Mouse (Mus musculus): ENCODE data around the gene Erf. TPM values are rescaled to one million over a fixed set of nuclear protein-coding genes. Genes with fewer than 3 reads are reported as not detected.
"Not testable (repeated sequence)": the region's sequence is repeated elsewhere in the genome, so short reads cannot be mapped to it uniquely, and the experiment has no call there.

Gene Erf
- total and polyA plus RNA-seq, 3 experiments: 16.5 to 52.8 (median 26.6) TPM

DNA sequence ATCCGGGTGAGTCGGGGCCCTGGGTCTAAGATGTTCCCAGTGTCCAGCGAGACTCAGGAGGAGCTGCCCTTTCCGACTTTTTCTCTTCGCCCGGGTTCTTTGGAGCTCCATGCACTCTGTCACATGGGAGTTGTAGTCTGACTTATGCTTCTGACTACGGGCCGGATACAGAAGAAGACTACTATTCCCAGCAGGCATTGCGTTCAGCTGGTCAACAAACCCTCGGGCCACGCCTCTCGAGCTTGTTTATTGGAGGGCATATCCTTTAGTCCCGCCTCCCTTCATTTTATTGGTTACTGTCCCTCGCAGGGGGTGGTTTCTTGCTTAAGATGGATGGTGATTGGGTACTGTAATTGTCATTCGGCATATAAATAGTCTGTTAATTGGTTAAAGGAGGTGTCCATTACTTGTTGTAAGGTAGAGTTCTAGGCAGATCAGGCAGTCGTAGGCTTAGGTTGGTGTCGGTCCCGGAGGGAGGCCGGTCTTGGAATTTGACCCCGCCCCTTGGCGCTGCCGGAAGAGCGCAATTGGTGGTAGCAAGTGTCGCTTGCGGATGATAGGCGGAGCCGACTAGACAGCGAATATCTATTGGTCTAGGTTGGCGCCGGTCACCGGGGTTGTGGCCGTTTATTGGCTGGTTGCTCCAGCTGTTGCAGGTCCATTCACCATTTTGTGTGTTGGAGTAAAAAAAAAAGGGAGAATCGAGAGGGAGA is 17.3 kb upstream of the Erf start:
- peak; percentile 99 for DNase-seq

DNA sequence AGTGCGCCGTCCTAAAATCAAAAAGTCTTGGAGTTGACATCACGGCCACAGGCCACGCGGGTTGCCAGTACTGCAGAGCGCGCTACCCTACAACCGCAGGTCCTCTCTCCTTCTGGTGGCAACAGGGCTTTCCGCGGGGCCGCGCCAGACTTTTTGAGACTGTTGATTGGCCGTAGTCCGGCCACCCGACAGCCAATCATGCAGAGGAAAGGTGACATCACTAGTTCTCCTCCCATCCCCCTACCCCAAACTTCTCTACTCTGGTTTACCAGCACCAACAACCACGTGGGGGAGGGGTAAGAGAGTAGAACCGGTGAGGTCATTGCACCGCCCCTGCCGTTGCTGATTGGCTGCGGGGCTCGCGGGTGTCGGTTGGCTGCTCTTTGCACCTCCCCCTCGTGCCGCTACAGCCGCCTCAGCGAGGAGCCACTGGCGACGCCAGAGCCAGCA is 16.8 kb upstream of the Erf start, which contains the start of gene Cic:
Gene Cic, plus strand, starts transcription at position 404 of the 450 bp plus-strand sequence.
- DNase-seq: peak; percentile 100

DNA sequence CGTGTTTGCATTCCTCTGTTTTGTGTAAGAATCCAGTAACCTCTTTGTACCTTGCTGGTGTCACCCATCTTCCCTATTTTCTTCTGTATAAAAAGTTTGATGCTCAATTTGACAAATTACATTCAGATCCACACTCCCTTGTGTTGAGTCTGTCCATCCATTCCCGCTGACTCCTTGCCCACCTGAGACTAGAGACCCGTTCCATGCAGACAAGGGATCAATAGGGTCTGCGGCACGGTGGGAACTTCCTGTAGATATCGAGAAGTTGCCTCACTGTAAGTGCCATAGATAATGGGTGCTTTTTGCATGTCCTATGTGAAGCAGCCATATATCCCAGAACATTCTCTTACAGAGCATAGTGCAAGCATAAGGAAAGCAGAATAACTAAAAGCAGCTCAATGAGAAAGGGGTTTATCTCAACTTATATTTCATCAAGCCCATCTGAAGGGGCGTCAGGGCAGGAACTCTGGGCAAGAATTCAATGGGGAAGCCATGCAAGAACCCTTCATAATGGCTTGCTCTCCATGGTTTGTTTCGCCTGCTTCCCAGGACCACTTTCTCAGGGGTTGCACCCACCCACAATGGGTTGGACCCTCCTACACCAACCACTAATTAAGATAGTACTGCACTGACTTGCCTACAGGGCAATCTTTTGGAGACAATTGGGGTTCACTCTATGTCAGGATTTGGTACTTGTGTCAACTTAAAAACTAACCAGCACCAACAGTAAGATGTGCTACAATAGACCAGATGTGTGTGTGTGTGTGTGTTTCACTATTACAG is 15.8 kb upstream of the Erf start:
- DNase-seq: no peak

DNA sequence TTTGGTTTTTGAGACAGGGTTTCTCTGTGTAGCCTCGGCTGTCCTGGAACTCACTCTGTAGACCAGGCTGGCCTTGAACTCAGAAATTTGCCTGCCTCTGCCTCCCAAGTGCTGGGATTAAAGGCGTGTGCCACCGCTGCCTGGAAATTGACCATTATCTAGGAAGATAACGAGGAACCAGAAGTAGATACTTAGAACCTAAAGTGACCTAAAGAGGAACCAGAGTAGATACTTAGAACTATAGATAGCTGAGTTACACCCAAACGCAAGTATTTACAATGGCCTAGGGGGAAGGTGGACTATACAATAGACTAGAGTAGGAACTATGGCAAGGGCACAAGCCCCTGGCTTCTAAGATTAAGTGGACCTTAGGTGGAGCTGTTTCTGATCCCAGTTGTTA is 15.2 kb upstream of the Erf start:
- not testable (repeated sequence) for DNase-seq

DNA sequence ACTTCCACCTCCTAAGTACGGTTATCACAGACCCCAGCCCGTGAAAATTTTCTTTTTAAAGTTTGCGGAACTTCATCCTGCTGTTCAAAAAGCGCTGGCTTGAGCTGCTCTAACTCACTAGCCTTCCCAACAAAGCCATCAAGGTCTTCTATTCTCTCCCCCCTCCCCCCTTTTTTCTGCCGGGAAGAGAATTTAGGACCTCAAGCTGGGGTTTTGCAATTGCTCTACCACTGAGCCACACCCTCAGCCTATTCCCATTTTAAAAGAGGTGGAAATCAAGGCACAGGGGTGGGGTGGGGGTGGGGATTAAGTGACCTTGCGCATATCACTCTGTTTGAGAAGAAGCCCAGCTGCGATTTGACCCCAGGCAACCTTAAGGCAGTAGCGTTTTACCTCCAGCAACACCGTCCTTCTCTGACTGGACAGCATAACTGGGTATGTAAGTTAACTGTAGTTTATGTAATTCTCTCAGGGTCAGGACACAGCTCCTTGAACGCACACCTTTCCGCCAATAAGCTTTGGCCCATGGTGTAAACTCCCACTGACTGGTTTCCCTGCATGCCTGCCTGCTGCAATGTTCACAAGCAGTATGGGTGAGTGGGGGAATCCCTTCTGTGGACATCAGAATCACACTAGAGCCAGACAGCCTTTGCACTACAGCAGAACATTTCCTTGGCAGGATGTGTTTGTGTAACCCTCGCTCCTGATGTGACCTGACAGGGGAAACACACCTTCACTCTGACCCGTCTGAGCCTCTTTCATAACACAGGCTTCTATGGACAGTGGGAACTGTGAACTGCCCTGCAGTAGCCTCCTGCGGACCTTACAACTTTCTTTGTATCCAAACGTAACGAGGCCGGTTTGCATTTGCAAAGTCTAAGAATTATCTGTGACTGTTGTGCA is 13.7 kb upstream of the Erf start:
- DNase-seq: no peak

DNA sequence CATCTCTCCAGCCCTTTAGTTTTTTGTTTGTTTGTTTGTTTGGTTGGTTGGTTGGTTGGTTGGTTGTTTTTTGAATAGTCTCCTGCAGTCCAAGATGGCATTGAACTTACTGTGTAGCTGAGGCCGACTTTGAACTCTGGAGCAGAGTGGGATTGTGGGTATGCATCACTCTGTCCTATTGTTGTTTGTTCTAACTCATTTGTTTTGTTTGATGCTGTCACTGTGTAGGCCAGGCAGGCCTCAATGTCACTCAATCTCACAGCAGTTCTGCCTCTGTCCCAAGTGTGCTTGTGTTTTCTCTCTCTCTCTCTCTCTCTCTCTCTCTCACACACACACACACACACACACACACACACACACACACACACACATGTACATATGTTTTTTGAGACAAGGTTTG is 11.3 kb upstream of the Erf start:
- no peak for DNase-seq

DNA sequence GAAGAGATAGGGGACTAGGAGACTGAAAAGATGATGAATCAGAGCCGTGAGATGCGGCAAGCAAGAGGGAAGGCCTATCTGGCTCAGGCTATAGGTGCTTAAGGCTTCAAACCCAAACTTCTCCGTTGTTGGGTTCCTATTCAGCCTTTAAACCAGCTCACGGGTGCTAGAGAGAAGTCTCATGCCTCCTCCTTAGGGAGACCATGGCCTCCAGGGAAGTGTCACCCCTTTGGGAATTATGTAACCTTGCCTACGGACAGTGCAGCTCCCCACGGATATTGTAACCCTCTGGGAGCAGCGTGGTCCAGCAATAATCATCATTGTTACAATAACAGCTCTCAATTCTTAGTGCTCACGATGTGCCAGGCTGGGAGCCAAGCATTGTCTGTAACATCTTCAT is 1.3 kb upstream of the Erf start:
- DNase-seq: no peak

DNA sequence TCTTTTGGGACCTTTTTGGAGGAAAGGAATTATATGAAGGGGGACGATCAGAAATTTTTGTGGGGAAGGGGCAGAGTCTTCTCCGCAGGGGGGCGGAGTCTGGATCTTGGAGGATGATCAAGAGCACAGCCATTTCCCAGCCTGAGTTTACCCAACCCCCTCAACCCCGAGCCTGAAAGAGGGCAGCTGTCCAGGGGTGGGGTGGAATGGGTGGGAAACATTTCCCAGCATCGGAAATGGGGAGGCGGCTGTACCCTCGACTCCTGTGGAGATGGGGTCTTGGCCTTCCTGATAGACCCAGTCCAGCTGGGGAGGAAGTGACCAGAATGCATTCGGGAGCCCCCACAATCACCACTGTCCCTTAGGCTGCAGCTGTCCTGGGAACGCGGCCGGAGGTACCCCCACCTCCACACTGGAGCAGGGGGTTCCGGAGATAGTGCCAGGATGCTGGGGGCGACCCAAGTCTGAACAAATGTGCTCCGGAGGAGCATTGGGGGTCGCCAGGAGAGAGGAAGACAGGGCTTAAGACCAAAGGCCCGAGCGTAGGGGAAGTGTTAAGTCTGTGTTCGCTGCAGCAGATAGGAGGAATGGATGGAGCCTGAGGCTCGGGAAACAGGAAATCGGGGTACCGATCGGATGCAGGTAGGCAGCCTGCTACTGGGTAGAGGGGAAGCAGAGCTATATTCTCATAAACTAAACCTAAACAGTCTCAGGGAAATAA is 670 bp upstream of the Erf start:
- DNase-seq: peak; percentile 56

DNA sequence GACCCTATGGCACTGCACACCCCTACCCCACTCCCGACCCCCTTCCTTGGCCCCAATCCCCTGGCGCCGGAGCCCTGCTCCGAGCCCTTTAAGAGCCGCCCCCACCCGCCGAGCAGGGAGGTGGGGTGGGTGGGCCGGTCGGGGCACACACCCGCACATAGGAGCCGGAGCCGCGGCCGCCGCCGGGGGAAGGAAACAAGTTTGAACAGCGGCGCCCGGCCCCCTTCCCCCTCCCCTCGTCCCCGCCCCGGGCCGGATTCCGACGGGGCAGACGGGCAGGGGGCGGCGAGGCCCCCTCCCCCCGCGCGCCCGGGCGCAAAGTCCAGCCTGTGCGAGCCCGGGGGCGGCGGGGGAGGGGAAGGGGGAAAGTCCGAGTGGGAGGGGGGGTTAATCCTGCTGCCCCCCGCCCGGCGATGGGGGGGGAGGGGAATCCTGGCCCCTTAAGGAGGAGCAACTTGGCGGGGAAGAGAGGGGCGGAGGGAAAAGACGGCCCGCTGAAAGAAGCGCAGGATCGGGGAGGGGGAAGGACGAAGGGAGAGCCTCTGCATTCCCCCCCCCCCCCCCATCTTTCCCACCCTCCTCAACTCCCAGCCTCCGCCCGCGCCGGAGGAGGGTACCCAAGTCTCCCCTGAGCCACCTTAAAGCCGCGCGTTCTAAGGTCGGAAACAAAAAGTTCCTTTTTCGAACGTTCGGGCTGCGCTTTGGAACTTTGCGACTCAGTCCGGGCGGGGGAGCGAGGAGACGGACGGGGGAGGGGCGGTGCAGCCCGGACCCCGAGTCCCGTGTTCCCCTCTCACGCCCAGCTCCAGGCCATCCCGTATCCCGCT is 1.0 kb downstream of the Erf start:
- peak; percentile 85 for DNase-seq

DNA sequence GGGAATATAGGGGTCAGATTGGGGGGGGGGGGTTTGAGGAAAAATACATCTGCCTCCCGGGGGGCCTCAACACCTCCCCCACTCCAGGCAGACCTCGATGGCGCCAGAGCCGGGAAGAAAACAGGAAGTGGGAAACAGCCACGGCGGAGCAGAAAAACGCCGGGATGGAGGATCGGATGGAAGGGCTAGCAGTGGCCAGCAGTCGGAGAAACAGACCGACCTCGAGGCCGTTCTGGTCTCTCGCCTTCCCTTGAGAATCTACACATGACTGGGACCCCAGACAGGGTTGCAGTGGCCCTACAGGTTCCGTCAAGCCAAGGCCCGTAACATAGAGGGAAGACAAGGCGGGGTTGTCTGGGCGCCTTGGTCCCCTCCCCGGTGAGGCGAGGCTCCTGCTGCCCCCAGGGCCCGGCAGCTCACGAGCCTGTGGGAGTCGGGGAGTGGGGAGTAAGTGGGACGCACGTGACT is 1.7 kb downstream of the Erf start:
- DNase-seq: no peak

DNA sequence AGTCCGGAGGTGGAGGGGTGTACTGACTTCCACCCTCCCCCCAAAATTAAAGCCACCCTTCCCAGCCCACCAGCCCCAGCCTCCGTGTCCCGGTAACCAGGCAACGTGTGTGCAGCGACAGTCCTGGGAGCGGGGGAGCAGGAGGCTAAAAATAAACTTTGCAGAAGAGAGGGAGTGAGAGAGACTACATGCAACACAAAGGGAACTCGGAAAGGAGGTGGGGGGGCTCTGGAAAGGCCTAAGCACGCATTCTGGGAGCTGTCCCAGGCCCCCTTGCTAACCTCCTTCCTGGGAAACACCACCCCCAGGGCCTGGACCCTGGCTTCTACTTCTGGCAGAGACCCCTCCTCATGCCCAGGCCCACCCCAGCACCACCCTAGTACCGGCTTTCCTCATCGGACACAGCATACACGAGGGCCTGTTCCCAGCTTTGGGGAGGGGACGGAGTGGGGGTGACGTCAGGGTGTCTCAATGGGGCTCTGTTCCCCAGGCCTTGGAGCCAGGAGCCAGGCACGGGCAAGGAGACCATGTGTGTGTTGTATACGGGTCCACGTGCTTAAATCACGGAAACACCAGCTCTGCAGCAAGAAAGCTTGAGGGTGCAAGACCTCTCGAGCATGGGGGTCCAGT is 2.4 kb downstream of the Erf start:
- DNase-seq: peak; percentile 59

DNA sequence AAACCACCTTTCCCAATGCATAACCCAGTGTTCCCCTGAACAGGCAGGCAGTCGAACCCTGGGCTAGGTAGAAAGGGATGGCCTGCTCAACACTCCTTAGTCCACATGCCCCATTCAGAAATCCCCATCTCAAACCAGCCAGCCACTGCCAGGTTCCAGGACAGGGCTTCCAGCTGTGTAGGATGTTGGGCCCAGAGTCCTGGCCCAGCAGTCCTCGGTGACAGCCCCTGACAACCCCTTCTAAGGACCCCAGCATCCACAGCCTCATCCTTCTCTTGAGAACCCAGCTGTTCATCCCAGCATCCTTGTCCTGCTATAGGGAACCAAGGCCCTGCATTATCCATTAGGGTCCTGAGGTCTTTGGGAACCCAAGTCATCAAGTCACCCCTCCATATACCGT is 3.1 kb downstream of the Erf start:
- peak; percentile 5 for DNase-seq

DNA sequence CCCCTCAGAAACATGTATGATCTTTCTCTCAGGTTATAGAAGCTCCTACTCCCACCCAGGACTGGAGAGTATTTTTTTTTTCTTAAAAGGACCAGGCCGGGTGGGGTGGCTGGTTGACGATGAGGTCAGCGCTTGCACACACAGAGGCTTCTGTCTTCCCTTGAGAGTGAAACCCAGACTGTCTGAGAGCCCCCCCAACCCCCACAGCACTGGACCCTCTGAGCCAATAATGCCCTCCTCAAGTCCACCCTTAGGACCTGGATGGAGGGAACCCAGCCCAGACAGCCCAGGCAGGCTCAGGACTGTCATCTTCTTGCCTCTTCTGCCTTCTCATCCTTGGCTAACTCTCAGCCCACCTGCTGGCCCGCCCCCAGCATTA is 3.8 kb downstream of the Erf start:
- DNase-seq: peak; percentile 17

DNA sequence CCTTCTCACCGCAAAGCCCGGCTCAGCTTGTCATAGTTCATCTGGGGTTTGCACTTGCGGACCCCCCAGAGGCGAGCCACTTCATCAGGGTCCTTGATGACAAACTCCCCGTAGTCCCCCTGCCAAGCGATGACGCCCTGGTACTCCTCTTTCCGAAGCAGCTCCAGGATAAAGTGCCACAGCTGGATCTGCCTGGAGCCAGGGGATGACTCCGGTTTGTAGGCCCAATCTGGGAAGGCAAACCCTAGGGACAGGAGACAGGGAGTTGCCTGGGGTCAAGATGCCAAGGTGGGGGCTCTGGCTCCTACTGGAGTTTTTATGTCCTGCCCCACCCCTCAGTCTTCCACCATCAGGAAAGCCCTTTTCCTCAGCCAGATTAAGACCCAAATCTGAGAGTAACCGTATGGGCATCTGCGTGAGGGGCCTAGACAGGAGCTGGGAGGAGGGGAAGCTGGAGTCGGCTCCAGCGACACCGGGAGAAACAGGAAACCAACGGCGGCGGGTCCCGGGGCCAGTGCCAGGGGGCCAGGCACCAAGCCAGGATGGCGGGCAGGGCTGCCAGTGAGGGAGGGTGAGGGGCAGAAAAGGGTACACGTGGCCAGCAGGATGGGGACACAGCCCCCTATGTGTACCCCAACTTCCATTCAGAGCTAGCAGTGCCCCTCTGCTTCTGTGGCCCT is 4.3 kb downstream of the Erf start:
- peak; percentile 64 for DNase-seq

DNA sequence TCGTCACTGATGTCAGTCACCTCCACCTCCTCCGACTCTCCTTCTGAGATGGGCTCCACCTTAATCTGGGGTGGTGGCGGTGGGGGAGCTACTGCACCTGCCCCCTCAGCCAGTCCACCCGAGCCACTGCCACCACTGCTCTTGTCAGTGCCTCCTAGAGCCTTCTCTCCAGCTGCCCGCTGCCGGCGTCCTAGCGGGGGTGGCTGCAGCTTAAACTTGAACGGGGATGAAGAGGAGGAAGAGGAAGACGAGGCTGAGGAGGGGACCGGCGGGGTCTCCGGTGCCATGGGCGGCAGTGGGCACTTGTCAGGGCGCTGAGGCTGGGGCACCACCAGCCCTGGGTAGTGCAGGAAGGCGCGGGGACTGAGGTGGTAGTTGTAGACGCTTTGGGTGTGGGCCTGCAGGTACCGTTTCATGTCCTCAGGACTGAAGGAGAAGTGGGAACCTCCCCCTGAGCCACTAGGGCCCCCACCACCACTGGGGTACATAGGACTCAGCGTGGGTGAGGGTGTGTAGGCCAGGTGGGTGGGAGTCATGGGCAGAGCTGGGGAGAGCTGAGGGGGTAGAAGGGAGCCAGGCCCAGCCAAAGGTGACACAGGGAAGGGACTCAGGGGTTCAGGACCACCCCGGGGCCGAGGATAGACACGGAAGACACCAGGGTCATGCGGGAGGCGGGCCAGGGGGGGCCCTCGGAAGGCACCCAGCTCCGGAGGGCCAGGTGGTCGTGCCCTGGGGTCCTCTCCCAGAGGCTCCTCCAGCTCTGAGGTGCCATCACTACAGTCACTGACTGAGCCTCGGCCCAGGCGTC is 5.8 kb downstream of the Erf start:
- DNase-seq: peak; percentile 12

DNA sequence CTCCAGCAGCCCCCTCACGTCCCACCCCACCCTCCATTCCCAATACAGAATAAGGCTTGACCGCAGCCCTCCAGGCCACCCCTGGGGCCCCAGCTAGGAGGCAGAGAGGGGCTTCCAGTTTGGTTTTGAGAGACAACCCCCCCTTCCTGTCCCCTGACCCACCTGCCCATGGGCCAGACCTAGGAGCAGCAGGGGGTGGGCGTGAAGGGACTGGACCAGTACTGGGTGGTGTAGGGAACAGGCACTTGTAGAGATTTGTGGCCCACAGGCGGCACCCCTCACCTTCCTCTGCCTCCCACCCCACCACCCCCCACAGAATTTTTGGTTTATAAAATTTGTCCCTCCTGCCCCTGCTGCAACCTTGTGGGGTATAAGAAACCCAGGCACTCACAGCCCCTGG is 7.2 kb downstream of the Erf start:
- DNase-seq: peak; percentile 2

DNA sequence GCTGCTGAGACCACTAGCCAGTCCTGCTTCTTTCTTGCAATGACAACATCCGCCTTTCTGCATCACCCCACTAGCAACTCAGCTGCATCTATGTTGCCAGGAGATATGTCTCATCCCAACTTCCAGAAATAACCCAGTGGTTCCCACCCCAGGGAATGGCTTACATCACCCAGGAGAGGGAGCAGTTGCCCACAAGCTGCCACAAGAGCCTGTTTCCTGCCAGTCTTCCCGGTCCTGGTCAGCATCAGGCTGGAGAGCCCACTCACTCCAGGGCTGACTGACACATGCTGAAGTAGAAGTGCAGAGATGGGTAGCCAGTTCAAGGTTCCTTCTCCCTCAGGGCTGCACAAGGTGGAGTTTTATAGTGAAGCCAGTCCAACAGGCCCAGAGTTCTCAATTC is 9.5 kb downstream of the Erf start:
- peak; percentile 79 for DNase-seq

DNA sequence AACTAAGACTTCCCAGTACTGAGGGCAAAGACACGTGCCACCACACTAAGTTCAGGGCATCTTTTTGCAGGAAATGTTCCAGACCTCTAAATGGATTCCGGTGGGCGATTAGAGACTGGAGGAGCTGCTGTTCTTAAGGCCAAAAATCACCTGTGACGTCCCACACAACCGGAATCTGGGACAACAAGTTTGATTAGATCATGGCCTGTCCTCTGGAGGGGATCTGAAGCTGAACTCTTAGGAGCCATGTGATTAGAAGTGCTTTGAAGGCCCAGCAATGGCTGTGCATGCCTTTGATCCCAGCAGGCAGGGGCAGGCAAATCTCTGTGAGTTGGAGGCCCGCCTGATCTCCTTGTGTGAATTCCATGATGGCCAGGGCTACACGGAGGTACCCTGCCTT is 9.9 kb downstream of the Erf start:
- DNase-seq: peak; percentile 8
